Mouse (Mus musculus) forebrain, embryonic 14.5 days (tissue): ENCODE results near the gene Aup1. TPM values are rescaled to one million over a fixed set of nuclear protein-coding genes. Genes with fewer than 3 reads are reported as not detected.

Source experiments
- ATAC-seq: fragments of 200-750 bp; cut with Nextera tagmentation; 2 replicates; pipeline ENCODE4 v1.8.0; 2017; ENCODE audit warnings: mild to moderate bottlenecking, moderate library complexity
- DNase-seq: peaks from one replicate; pipeline ENCODE4 v3.0.0-alpha.2; 2015; ENCODE audit warnings: low spot score
- H3K27ac ChIP-seq: fragments of 300-500 bp; sonication (generic); 2 replicates; pipeline ENCODE4 v1.5.1; 2014; ENCODE audit warnings: low read depth, mild to moderate bottlenecking, control low read depth, low read length, moderate library complexity
- H3K27me3 ChIP-seq: fragments of 300-500 bp; sonication (generic); replicated peaks from 2 replicates; pipeline ENCODE4 v1.6.1; 2014; ENCODE audit warnings: low read length, control low read depth, mixed read lengths; ENCODE audit not compliant: control insufficient read depth, insufficient read depth
- H3K36me3 ChIP-seq: fragments of 300-500 bp; sonication (generic); 2 replicates; pipeline ENCODE4 v1.6.1; 2014; ENCODE audit warnings: low read length, control low read depth; ENCODE audit not compliant: control insufficient read depth, insufficient read depth
- H3K4me1 ChIP-seq: fragments of 300-500 bp; sonication (generic); 2 replicates; pipeline ENCODE4 v1.6.1; 2014; ENCODE audit warnings: antibody characterized with exemption, low read length, control low read depth; ENCODE audit not compliant: control insufficient read depth, insufficient read depth
- H3K4me2 ChIP-seq: fragments of 300-500 bp; sonication (generic); 2 replicates; pipeline ENCODE4 v1.6.1; 2014; ENCODE audit warnings: mild to moderate bottlenecking, control low read depth, low read length
- H3K4me3 ChIP-seq: fragments of 300-500 bp; sonication (generic); 2 replicates; pipeline ENCODE4 v1.5.1; 2014; ENCODE audit warnings: low read depth, low read length, control low read depth
- H3K9ac ChIP-seq: fragments of 300-500 bp; sonication (generic); 2 replicates; pipeline ENCODE4 v1.6.1; 2014; ENCODE audit warnings: mild to moderate bottlenecking, low read length, control low read depth, moderate library complexity
- H3K9me3 ChIP-seq: fragments of 300-500 bp; sonication (generic); replicated peaks from 2 replicates; pipeline ENCODE4 v1.6.1; 2016; ENCODE audit warnings: low read length, control low read depth, mixed read lengths; ENCODE audit not compliant: control insufficient read depth
- WGBS: fragments of 180-500 bp; shearing (Covaris S2); extraction: QIAGEN DNeasy Blood & Tissue Kit; methylation state at CpG from one replicate; pipeline ENCODE4 v1.1.7; 2014; 5-methylcytosine and 5-hydroxymethylcytosine counted together
- polyA plus RNA-seq: library from polyadenylated mRNA; unstranded; fragments of >200 nt; fragmentation: Nextera tagmentation; extraction: Ambion mirVana; gene quantifications from 2 replicates; pipeline ENCODE4 v1.2.1, GENCODE M21; 2014

Aup1 gene
- polyA plus RNA-seq, 1 experiment from 2014 or later, result 101 TPM

DNA sequence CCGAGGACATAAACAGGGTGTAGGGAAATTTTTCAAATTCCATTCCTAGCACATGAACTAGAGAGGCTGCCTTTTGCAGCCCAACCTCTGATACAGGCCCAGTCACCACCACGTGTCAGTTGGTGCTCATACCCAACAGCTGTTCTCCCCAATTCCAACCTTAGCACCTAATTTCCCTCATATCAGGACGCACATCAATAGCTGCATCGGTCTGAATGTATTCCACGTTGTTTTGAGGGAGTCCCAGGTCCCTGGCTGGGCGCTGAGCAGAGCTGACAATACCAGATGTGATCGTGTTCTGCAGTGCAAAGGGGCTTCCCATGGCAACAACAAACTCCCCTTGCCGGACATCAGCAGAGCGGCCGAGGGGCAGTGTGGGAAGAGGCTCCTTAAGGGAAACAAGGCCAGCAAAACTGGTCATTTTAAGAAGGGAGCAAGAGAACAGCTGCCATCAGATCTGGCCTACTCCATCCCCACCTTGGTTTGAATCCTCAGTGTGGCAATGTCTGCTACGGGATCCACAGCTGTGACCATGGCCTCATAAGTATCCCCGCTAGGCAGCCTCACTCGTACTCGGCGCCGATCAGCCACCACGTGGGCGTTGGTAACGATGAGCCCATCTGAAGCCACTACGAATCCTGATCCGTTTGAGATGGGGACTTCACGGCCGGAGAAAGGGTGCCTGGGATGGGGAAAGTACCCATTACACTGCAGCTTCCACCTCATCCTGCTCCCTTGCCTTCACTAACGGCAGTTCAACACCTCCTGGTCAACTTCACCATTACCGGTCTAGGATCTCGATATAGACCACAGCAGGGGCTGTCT lies 973 bp upstream of the Aup1 start:
- Histone ChIP-seq H3K36me3 (peaks cover 28% of the 10 kb centered on the region), H3K4me2 (peak overlapping the region; percentile 87), H3K4me1 (peaks cover 18% of the 10 kb centered on the region), H3K9me3 (no peaks in the 10 kb centered on the region), H3K9ac (peak overlapping the region; percentile 90), H3K27me3 (no peaks in the 10 kb centered on the region), H3K4me3 (peak overlapping the region; percentile 96), H3K27ac (peak overlapping the region; percentile 62; the same call in 1 of the 2 replicates)
- DNase-seq (peak; percentile 37), ATAC-seq (peak; percentile 4; the same call in 1 of the 2 replicates)
- 4% methylated on average over 26 of the region's 26 CpGs for WGBS

DNA sequence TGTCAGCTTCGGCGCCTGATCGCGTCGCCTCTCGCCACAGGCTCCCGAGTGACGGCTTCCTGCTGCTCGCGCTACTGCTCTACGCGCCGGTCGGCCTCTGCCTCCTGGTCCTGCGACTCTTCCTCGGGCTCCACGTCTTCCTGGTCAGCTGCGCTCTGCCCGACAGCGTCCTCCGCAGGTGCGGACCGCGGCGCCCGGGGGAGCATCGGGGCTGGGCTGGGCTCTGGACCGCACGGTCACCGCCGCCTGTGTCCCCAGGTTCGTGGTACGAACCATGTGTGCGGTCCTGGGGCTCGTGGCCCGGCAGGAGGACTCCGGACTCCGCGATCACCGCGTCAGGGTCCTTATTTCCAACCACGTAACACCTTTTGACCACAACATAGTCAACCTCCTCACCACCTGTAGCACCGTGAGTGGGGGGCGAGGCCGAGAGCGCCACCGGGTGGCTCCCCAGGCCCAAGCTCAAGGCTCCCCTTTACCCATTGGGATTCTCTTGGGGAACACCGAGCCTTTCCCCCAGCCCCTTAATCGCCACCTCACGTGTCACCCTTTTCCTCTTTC lies 630 bp downstream of the Aup1 start, which contains the start of gene Htra2:
Gene Htra2 (minus strand): TSS at position 403 of the 561 bp plus-strand sequence.
- WGBS, result under 1% methylated on average over 48 of the region's 50 CpGs
- peaks cover 18% of the 10 kb centered on the region for H3K4me1 ChIP-seq
- peaks cover 28% of the 10 kb centered on the region for H3K36me3 ChIP-seq
- peak within 1 kb of the TSS; percentile 87 for H3K4me2 ChIP-seq
- DNase-seq (no peak), ATAC-seq (peak; percentile 43; the same call in 1 of the 2 replicates)
- peak within 1 kb of the TSS; percentile 82 for H3K27ac ChIP-seq
- no peaks in the 10 kb centered on the region for H3K27me3 ChIP-seq
- H3K9ac ChIP-seq, result peak within 1 kb of the TSS; percentile 90
- peak within 1 kb of the TSS; percentile 96 for H3K4me3 ChIP-seq
- H3K9me3 ChIP-seq, result no peaks in the 10 kb centered on the region

DNA sequence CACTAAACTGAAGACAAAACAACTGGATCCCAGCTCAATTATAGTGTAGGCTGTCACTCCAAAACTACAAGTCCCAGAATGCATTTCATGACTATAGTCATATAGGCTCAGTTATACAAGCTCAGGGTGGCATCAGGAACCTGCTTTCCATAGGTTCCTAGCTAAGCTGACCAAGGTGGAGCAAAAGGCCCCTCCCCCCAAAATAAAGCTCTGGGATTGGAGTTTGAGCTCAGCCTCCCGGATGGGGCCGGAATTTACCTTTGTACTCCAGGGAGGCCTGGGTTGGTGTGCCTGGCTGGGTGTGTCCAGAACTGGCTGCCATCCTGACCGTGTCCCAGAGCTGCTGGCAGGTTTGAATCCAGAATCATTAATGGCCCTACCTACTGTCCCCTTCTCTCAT lies 3.5 kb downstream of the Aup1 start, which contains the start of gene Dqx1:
Gene Dqx1 (plus strand): TSS at position 55 of the 400 bp plus-strand sequence.
- WGBS, result 45% methylated on average over 3 of the region's 3 CpGs
- no peak for ATAC-seq
- Histone ChIP-seq H3K27me3 (peaks cover 9% of the 10 kb centered on the region), H3K4me2 (no peak within 1 kb of the TSS), H3K4me1 (peaks cover 15% of the 10 kb centered on the region), H3K9ac (no peak within 1 kb of the TSS), H3K27ac (no peak within 1 kb of the TSS), H3K9me3 (no peaks in the 10 kb centered on the region), H3K4me3 (no peak within 1 kb of the TSS), H3K36me3 (peaks cover 15% of the 10 kb centered on the region)
- DNase-seq, result peak; percentile 42

DNA sequence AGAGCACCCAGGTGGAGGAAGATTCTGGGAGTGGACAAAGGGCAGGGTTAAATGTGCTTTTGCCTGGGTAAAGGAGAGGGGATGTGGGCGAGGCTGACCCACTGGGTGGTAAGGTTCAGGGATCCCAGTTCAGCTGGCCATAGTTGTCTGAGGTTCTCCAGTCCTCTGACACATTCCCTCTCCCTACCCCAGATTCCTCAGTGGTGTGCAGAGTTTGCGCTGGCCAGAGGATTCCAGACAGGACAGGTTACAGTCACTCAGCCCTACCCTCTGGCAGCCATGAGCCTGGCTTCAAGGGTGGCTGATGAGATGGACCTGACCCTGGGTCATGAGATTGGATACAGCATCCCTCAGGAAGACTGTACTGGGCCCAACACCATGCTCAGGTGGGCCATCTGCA lies 4.4 kb downstream of the Aup1 start:
- Histone ChIP-seq H3K4me1 (peaks cover 8% of the 10 kb centered on the region), H3K27ac (no peak overlapping the region), H3K9ac (no peak overlapping the region), H3K9me3 (no peaks in the 10 kb centered on the region), H3K36me3 (peaks cover 15% of the 10 kb centered on the region), H3K4me2 (no peak overlapping the region), H3K27me3 (peaks cover 16% of the 10 kb centered on the region), H3K4me3 (no peak overlapping the region)
- 63% methylated on average over 2 of the region's 2 CpGs for WGBS
- no peak for ATAC-seq
- DNase-seq, result no peak

DNA sequence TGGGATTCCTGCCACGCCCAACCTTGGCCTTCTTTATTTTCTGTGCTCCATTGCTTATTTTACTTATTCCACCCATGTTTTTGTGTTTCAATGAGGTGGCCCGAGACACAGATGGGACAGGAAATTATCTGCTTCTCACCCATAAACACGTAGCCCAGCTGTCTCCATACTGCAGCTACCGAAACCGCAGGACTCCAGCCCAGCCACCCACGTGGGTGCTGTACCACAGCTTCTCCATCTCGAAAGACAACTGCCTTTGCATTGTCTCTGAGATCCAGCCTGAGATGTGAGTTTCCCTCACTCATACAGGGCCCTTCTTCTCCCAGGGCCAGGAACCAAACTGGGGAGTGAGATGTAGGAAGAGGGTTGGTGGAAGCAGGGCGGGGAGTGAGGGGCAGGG lies 11.7 kb downstream of the Aup1 start:
- Histone ChIP-seq H3K9ac (no peak overlapping the region), H3K4me2 (no peak overlapping the region), H3K27ac (no peak overlapping the region), H3K9me3 (no peaks in the 10 kb centered on the region), H3K27me3 (peaks cover 80% of the 10 kb centered on the region), H3K36me3 (no peaks in the 10 kb centered on the region), H3K4me3 (no peak overlapping the region), H3K4me1 (no peaks in the 10 kb centered on the region; the same call in 1 of the 2 replicates)
- DNase-seq (no peak), ATAC-seq (no peak)
- WGBS, result 33% methylated on average over 8 of the region's 8 CpGs

DNA sequence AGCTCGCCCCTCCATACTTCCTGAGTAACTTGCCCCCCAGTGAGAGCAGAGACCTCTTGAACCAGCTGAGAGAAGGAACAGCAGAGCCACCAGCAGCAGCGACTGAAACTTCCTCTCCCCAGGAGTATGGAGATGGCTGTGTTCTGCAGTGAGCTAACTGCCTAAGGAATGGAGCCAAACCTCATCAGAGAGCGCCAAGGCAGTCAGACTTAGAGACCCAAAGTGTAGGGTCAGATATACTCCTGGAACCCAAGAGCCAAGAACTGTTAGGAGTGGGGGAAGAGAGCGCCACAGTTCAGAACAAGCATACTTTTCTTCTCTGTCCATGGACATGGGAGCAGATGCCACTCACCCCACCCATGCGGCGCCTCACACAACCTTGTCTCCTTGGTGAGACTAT lies 12.1 kb downstream of the Aup1 start:
- no peak overlapping the region for H3K4me3 ChIP-seq
- WGBS, result 30% methylated on average over 6 of the region's 6 CpGs
- no peaks in the 10 kb centered on the region for H3K36me3 ChIP-seq
- no peaks in the 10 kb centered on the region; the same call in 1 of the 2 replicates for H3K4me1 ChIP-seq
- no peak overlapping the region for H3K9ac ChIP-seq
- H3K4me2 ChIP-seq, result no peak overlapping the region
- H3K9me3 ChIP-seq, result no peaks in the 10 kb centered on the region
- peaks cover 85% of the 10 kb centered on the region for H3K27me3 ChIP-seq
- ATAC-seq (no peak), DNase-seq (no peak)
- H3K27ac ChIP-seq, result no peak overlapping the region

DNA sequence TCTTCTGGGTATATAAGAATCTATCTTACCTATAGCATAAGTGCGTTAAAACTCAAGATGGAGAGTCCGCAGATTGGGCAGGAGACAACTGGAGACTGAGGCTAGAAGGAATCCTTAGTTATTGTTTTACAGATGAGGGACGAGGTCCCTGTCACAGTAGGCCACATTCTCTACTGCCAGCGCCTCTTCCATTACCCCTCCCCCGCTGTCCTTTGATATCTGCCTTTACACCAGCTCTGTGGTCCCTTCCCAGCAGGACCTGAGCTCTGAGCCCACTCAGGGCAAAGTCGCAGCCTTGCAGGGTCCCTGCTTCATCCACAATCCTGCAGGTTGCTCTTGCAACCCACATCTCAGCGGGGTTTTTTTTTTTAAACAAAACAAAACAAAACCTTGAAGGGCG lies 13.9 kb downstream of the Aup1 start:
- Histone ChIP-seq H3K27me3 (peaks cover 93% of the 10 kb centered on the region), H3K4me2 (no peak overlapping the region), H3K4me3 (peak overlapping the region; percentile 10; the same call in 1 of the 2 replicates), H3K36me3 (no peaks in the 10 kb centered on the region), H3K9me3 (no peaks in the 10 kb centered on the region), H3K4me1 (no peaks in the 10 kb centered on the region; the same call in 1 of the 2 replicates), H3K9ac (no peak overlapping the region), H3K27ac (no peak overlapping the region)
- ATAC-seq (no peak), DNase-seq (no peak)
- 6% methylated on average over 8 of the region's 8 CpGs for WGBS

DNA sequence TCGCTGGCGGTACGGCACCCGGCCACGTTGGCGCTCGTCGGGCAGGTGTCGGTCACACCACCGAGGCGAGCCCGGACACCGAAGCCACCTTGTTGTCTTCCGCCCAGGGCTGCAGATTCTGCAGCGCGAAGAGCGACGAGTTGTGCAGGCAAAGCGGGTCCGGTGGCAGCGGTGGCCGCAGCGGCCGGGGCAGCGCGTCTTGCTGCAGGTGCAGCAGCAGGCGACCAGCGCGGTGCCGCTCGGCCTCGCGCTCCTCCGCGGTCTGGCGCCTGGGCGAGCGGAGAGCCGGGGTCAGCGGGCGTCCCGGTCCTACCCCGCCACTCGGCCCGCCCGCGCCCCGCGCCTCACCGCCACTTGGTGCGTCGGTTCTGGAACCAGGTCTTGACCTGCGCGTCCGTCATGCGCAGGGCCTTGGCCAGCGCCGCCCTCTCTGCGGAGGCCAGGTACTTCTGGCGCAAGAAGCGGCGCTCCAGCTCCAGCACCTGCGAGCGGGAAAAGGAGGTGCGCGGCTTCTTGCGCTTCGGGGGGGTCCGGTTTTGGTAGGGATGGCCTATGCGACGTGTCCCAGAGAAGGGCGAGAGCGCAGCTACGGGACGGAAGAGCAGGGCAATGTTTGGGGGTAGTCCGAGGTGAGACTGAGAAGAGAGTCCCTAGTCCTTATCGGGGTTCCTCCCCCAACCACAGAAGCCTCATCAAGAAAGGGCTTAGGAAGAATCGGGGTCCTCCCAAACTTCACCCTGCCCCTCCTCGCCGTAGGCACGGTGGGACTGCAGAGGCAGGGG lies 14.6 kb downstream of the Aup1 start:
- no peaks in the 10 kb centered on the region for H3K9me3 ChIP-seq
- no peak overlapping the region for H3K27ac ChIP-seq
- 0 out of 2 replicates have a peak overlapping the region, but pooled peaks have one; percentile 18 for H3K4me2 ChIP-seq
- DNase-seq, result no peak
- H3K4me3 ChIP-seq, result peak overlapping the region; percentile 10; the same call in 1 of the 2 replicates
- H3K4me1 ChIP-seq, result no peaks in the 10 kb centered on the region; the same call in 1 of the 2 replicates
- no peaks in the 10 kb centered on the region for H3K36me3 ChIP-seq
- no peak for ATAC-seq
- WGBS, result under 1% methylated on average over 71 of the region's 81 CpGs
- peaks cover 94% of the 10 kb centered on the region for H3K27me3 ChIP-seq
- no peak overlapping the region for H3K9ac ChIP-seq
